Mouse (Mus musculus): ENCODE measurements at regions not wholly inside any gene's neighbourhood (a gene's known extent, or its start where the extent isn't known, plus 50 kb on each side); places are given as distances from the start of the nearest gene placed in this dataset.

GRCm38 (mm10) chr11:64220888-64221287 is 141.6 kb upstream of the Cox10 start:
- Histone ChIP-seq H3K4me1 (ENCODE audit: control insufficient read depth, insufficient read depth) (no peaks in the 10 kb centered on the region), H3K4me2 (ENCODE audit: low read depth, low read length) (no peak overlapping the region), H3K27ac (ENCODE audit: low read depth) (no peak overlapping the region), H3K9me3 (replicated peaks; ENCODE audit: control insufficient read depth, low read length) (no peaks in the 10 kb centered on the region), H3K4me3 (ENCODE audit: low read depth, low read length) (no peak overlapping the region), H3K27me3 (ENCODE audit: control insufficient read depth, insufficient read depth, low read length) (no peaks in the 10 kb centered on the region), H3K36me3 (replicated peaks; ENCODE audit: control insufficient read depth, insufficient read depth, low read length) (no peaks in the 10 kb centered on the region), H3K9ac (replicated peaks; ENCODE audit: low read depth, low read length) (no peak overlapping the region)
- ATAC-seq (ENCODE audit: insufficient read depth, low read depth) (no peak), DNase-seq (ENCODE audit: low spot score) (no peak)
- 85% methylated on average over 4 of the region's 4 CpGs for WGBS
- peak; percentile 16; the same call in 1 of the 2 replicates for TF ChIP-seq CTCF (IDR thresholded peaks at IDR 0.05; ENCODE audit: low read depth)
- TF ChIP-seq EP300 (IDR thresholded peaks at IDR 0.05; ENCODE audit: low read depth) = no peak

DNA sequence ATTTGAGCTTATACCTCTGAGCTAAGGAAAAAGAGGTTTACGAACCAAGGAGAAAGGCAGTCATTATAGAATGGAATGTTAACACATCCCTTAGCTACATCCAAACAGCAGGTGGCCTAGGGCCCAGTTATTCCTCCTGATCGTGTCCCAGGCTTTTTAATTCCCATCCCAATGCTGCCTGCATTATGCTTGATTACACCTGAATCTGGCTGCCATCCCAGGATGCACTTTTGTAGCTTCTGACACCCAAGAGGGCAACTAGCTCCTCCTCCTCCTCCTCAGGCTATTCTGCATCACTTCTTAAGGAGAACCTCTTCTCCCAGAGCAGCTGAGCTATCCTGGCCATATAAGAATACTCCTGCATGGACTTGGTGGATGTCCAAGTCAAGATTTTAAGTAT is 137.9 kb upstream of the Cox10 start:
- Histone ChIP-seq H3K4me2 (ENCODE audit: low read depth, low read length) (no peak overlapping the region), H3K9me3 (replicated peaks; ENCODE audit: control insufficient read depth, low read length) (no peaks in the 10 kb centered on the region), H3K36me3 (replicated peaks; ENCODE audit: control insufficient read depth, insufficient read depth, low read length) (no peaks in the 10 kb centered on the region), H3K27me3 (ENCODE audit: control insufficient read depth, insufficient read depth, low read length) (no peaks in the 10 kb centered on the region), H3K4me3 (ENCODE audit: low read depth, low read length) (no peak overlapping the region), H3K4me1 (ENCODE audit: control insufficient read depth, insufficient read depth) (no peaks in the 10 kb centered on the region), H3K27ac (ENCODE audit: low read depth) (no peak overlapping the region), H3K9ac (replicated peaks; ENCODE audit: low read depth, low read length) (no peak overlapping the region)
- 73% methylated on average over 2 of the region's 2 CpGs for WGBS
- no peak for TF ChIP-seq CTCF (IDR thresholded peaks at IDR 0.05; ENCODE audit: low read depth)
- TF ChIP-seq EP300 (IDR thresholded peaks at IDR 0.05; ENCODE audit: low read depth) = no peak
- ATAC-seq (ENCODE audit: insufficient read depth, low read depth) (no peak), DNase-seq (ENCODE audit: low spot score) (no peak)

- no peaks in the 10 kb centered on the region for H3K4me1 ChIP-seq (ENCODE audit: control insufficient read depth, insufficient read depth)
- no peak for TF ChIP-seq CTCF (IDR thresholded peaks at IDR 0.05; ENCODE audit: low read depth)
- no peak for TF ChIP-seq EP300 (IDR thresholded peaks at IDR 0.05; ENCODE audit: low read depth)
- no peaks in the 10 kb centered on the region for H3K27me3 ChIP-seq (ENCODE audit: control insufficient read depth, insufficient read depth, low read length)
- no peak overlapping the region for H3K4me2 ChIP-seq (ENCODE audit: low read depth, low read length)
- no peak overlapping the region for H3K9ac ChIP-seq (replicated peaks; ENCODE audit: low read depth, low read length)
- ATAC-seq (ENCODE audit: insufficient read depth, low read depth) = no peak
- no peak overlapping the region for H3K4me3 ChIP-seq (ENCODE audit: low read depth, low read length)
- WGBS = 48% methylated on average over 3 of the region's 3 CpGs
- no peaks in the 10 kb centered on the region for H3K9me3 ChIP-seq (replicated peaks; ENCODE audit: control insufficient read depth, low read length)
- H3K36me3 ChIP-seq (replicated peaks; ENCODE audit: control insufficient read depth, insufficient read depth, low read length) = no peaks in the 10 kb centered on the region
- no peak for DNase-seq (ENCODE audit: low spot score)
- H3K27ac ChIP-seq (ENCODE audit: low read depth) = no peak overlapping the region
Measured at GRCm38 (mm10) chr11:64210916-64211315, 131.6 kb upstream of the Cox10 start.

DNA sequence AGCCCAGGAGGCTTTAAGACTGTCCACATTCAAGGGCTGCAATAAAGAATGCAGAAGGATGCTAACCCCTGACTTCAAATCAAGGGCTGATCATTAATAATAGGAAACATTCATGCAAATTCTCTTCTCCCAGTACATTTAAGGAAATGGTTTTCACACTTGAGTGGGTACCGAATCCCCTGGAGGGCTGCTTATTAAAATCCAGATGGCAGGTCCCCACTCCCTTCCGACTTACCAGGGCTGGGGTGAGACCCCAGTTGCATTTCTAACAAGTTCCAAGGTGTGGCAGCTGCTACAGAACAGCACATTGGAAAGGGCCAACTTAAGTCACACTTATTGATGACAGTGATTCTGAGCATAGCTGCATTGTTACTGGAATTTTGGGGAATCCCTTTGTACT is 129.0 kb upstream of the Cox10 start:
- no peak overlapping the region for H3K4me3 ChIP-seq (ENCODE audit: low read depth, low read length)
- H3K4me2 ChIP-seq (ENCODE audit: low read depth, low read length) = no peak overlapping the region
- no peaks in the 10 kb centered on the region for H3K9me3 ChIP-seq (replicated peaks; ENCODE audit: control insufficient read depth, low read length)
- no peak overlapping the region for H3K27ac ChIP-seq (ENCODE audit: low read depth)
- H3K9ac ChIP-seq (replicated peaks; ENCODE audit: low read depth, low read length) = no peak overlapping the region
- 0 out of 2 replicates have a peak, but pooled peaks cover 3% of the 10 kb centered on the region for H3K27me3 ChIP-seq (ENCODE audit: control insufficient read depth, insufficient read depth, low read length)
- peaks cover 6% of the 10 kb centered on the region; the same call in 1 of the 2 replicates for H3K4me1 ChIP-seq (ENCODE audit: control insufficient read depth, insufficient read depth)
- TF ChIP-seq CTCF (IDR thresholded peaks at IDR 0.05; ENCODE audit: low read depth) = no peak
- no peak for TF ChIP-seq EP300 (IDR thresholded peaks at IDR 0.05; ENCODE audit: low read depth)
- H3K36me3 ChIP-seq (replicated peaks; ENCODE audit: control insufficient read depth, insufficient read depth, low read length) = no peaks in the 10 kb centered on the region
- 81% methylated on average over 2 of the region's 2 CpGs for WGBS
- DNase-seq (ENCODE audit: low spot score) = no peak
- ATAC-seq (ENCODE audit: insufficient read depth, low read depth) = no peak

DNA sequence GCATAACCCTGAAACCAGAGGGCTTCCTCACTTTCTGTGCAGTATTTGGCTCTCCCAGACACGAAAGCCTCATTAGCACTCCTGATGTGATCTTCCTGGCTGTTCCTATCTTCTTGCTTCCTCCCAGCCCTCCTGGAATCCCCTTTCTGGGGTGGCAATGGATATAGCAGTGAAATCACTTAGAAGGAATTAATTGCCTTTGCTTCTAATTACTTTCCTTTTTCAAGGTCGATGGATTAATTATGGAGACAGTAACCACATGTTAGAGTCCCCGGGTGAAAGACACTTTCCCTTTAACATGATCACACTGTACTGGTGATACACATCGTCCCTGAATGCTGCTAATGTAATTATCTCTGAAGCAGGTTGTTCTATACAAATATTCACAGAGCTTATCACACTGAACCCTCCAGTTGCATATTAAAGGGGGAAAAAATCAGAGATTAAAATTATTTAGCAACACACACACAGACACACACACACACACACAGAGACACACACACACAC is 128.1 kb upstream of the Cox10 start:
- Histone ChIP-seq H3K4me1 (ENCODE audit: control insufficient read depth, insufficient read depth) (peaks cover 6% of the 10 kb centered on the region; the same call in 1 of the 2 replicates), H3K27me3 (ENCODE audit: control insufficient read depth, insufficient read depth, low read length) (0 out of 2 replicates have a peak, but pooled peaks cover 3% of the 10 kb centered on the region), H3K27ac (ENCODE audit: low read depth) (no peak overlapping the region), H3K9ac (replicated peaks; ENCODE audit: low read depth, low read length) (no peak overlapping the region), H3K4me2 (ENCODE audit: low read depth, low read length) (no peak overlapping the region), H3K36me3 (replicated peaks; ENCODE audit: control insufficient read depth, insufficient read depth, low read length) (no peaks in the 10 kb centered on the region), H3K9me3 (replicated peaks; ENCODE audit: control insufficient read depth, low read length) (no peaks in the 10 kb centered on the region), H3K4me3 (ENCODE audit: low read depth, low read length) (no peak overlapping the region)
- DNase-seq (ENCODE audit: low spot score) (no peak), ATAC-seq (ENCODE audit: insufficient read depth, low read depth) (no peak)
- 70% methylated on average over 4 of the region's 4 CpGs for WGBS
- no peak for TF ChIP-seq EP300 (IDR thresholded peaks at IDR 0.05; ENCODE audit: low read depth)
- no peak for TF ChIP-seq CTCF (IDR thresholded peaks at IDR 0.05; ENCODE audit: low read depth)

GRCm38 (mm10) chr11:64206155-64206554 is 126.9 kb upstream of the Cox10 start:
- WGBS = 43% methylated on average over 2 of the region's 2 CpGs
- Histone ChIP-seq H3K27ac (ENCODE audit: low read depth) (no peak overlapping the region), H3K36me3 (replicated peaks; ENCODE audit: control insufficient read depth, insufficient read depth, low read length) (no peaks in the 10 kb centered on the region), H3K4me3 (ENCODE audit: low read depth, low read length) (no peak overlapping the region), H3K27me3 (ENCODE audit: control insufficient read depth, insufficient read depth, low read length) (0 out of 2 replicates have a peak, but pooled peaks cover 3% of the 10 kb centered on the region), H3K4me1 (ENCODE audit: control insufficient read depth, insufficient read depth) (peaks cover 6% of the 10 kb centered on the region; the same call in 1 of the 2 replicates), H3K9ac (replicated peaks; ENCODE audit: low read depth, low read length) (no peak overlapping the region), H3K4me2 (ENCODE audit: low read depth, low read length) (no peak overlapping the region), H3K9me3 (replicated peaks; ENCODE audit: control insufficient read depth, low read length) (no peaks in the 10 kb centered on the region)
- no peak for DNase-seq (ENCODE audit: low spot score)
- peak; percentile 27; the same call in 1 of the 2 replicates for ATAC-seq (ENCODE audit: insufficient read depth, low read depth)
- 0 out of 2 replicates have a peak, but pooled peaks have one; percentile 22 for TF ChIP-seq EP300 (IDR thresholded peaks at IDR 0.05; ENCODE audit: low read depth)
- TF ChIP-seq CTCF (IDR thresholded peaks at IDR 0.05; ENCODE audit: low read depth) = no peak
